Mouse (Mus musculus): ENCODE results near the gene Sult1c1.
"Not testable (repeated sequence)": the region's sequence is repeated elsewhere in the genome, so short reads cannot be mapped to it uniquely, and the experiment has no call there.

GRCm38 (mm10) chr17:54010536-54010935, 20.1 kb upstream of the Sult1c1 start:
- not testable (repeated sequence) for TF ChIP-seq CTCF (conservative IDR thresholded peaks at IDR 0.05; ENCODE audit: insufficient read depth, insufficient read length, low read depth, low read length); POLR2A (IDR thresholded peaks at IDR 0.05; ENCODE audit: low read depth, low read length)
